Mouse (Mus musculus): Measurements from ENCODE around the gene Nipal1. TPM values are rescaled to one million over a fixed set of nuclear protein-coding genes. Genes with fewer than 3 reads are reported as not detected.

Gene Nipal1
- total and polyA plus RNA-seq, 3 experiments = not detected

GRCm38 (mm10) chr5:72646996-72647395 is 599 bp upstream of the Nipal1 start:
- DNase-seq (ENCODE audit: extremely low read depth) = no peak
- H3K27me3 ChIP-seq (replicated peaks) = peaks cover 18% of the 10 kb centered on the region
- no peaks in the 10 kb centered on the region for H3K79me2 ChIP-seq (replicated peaks; ENCODE audit: control insufficient read depth, extremely low read depth, insufficient read depth, poor library complexity, severe bottlenecking)
- TF ChIP-seq TBP (conservative IDR thresholded peaks at IDR 0.05; ENCODE audit: low read depth, low read length) = no peak
- no peak for TF ChIP-seq ETS1 (conservative IDR thresholded peaks at IDR 0.05; ENCODE audit: low read depth, low read length)
- no peak for TF ChIP-seq EP300 (IDR thresholded peaks at IDR 0.05; ENCODE audit: low read length)
- TF ChIP-seq USF1 (IDR thresholded peaks at IDR 0.05; ENCODE audit: low read depth, low read length) = no peak
- no peak for TF ChIP-seq CHD2 (IDR thresholded peaks at IDR 0.05; ENCODE audit: low read length)
- no peak for TF ChIP-seq MAX (IDR thresholded peaks at IDR 0.05; ENCODE audit: low read length)
- H3K4me2 ChIP-seq (ENCODE audit: insufficient read depth, low read depth, poor library complexity, severe bottlenecking) = peak overlapping the region; percentile 64
- H3K27ac ChIP-seq (ENCODE audit: insufficient read depth, low read depth) = no peak overlapping the region
- H3K9me3 ChIP-seq (replicated peaks; ENCODE audit: low read length) = no peaks in the 10 kb centered on the region
- no peak overlapping the region for H3K9ac ChIP-seq (ENCODE audit: insufficient read depth, low read depth)
- in situ Hi-C loops (cut with MboI; ENCODE audit: low pct_ligation_motif_present, low pct_unique_long_range_greater_than_20kb, low sequenced_read_pairs) (no loop called here), dilution Hi-C loops (cut with MboI; ENCODE audit: extremely low pct_ligation_motif_present, extremely low pct_unique_long_range_greater_than_20kb, low sequenced_read_pairs) (no loop called here)
- peak overlapping the region in 2 of 3 experiments; percentile 48 to 49 for H3K4me3 ChIP-seq (replicated peaks in 1 of 3; ENCODE audit: low read depth in 2 of 3, low read length in 2 of 3, poor library complexity in 1 of 3)
- H3K4me1 ChIP-seq (ENCODE audit: control insufficient read depth in 1 of 2, insufficient read depth in 2 of 2) = peaks cover 3 to 17% of the 10 kb centered on the region in 2 experiments; a peak in 2 of 4 replicates
- H3K36me3 ChIP-seq (replicated peaks in 1 of 2; ENCODE audit: control insufficient read depth in 1 of 2, insufficient read depth in 1 of 2, low read length in 1 of 2) = no peaks in the 10 kb centered on the region

- DNase-seq (ENCODE audit: extremely low read depth) = no peak
- peaks cover 3 to 17% of the 10 kb centered on the region in 2 experiments; a peak in 2 of 4 replicates for H3K4me1 ChIP-seq (ENCODE audit: control insufficient read depth in 1 of 2, insufficient read depth in 2 of 2)
- H3K9ac ChIP-seq (ENCODE audit: insufficient read depth, low read depth) = no peak overlapping the region
- no peaks in the 10 kb centered on the region for H3K79me2 ChIP-seq (replicated peaks; ENCODE audit: control insufficient read depth, extremely low read depth, insufficient read depth, poor library complexity, severe bottlenecking)
- H3K9me3 ChIP-seq (replicated peaks; ENCODE audit: low read length) = no peaks in the 10 kb centered on the region
- no peaks in the 10 kb centered on the region for H3K36me3 ChIP-seq (replicated peaks in 1 of 2; ENCODE audit: control insufficient read depth in 1 of 2, insufficient read depth in 1 of 2, low read length in 1 of 2)
- TF ChIP-seq MAX (IDR thresholded peaks at IDR 0.05; ENCODE audit: low read length) (no peak), ZC3H11A (IDR thresholded peaks at IDR 0.05; ENCODE audit: low read depth, low read length) (no peak), MYC (IDR thresholded peaks at IDR 0.05; ENCODE audit: low read depth, low read length) (no peak), E2F4 (IDR thresholded peaks at IDR 0.05; ENCODE audit: insufficient replicate concordance, low read depth, low read length) (no peak), KAT2A (IDR thresholded peaks at IDR 0.05; ENCODE audit: insufficient replicate concordance, low read length) (no peak), ZKSCAN1 (IDR thresholded peaks at IDR 0.05; ENCODE audit: borderline replicate concordance, low read depth, low read length) (no peak), MXI1 (IDR thresholded peaks at IDR 0.05; ENCODE audit: low read depth, low read length) (no peak), BHLHE40 (IDR thresholded peaks at IDR 0.05; ENCODE audit: low read depth, low read length) (no peak), MEF2A (IDR thresholded peaks at IDR 0.05; ENCODE audit: borderline replicate concordance, low read depth, low read length) (no peak), USF1 (IDR thresholded peaks at IDR 0.05; ENCODE audit: low read depth, low read length) (no peak), MAZ (IDR thresholded peaks at IDR 0.05; ENCODE audit: low read depth, low read length) (no peak), SMC3 (IDR thresholded peaks at IDR 0.05; ENCODE audit: low read depth, low read length) (no peak), HCFC1 (IDR thresholded peaks at IDR 0.05; ENCODE audit: low read depth, low read length) (no peak), JUN (IDR thresholded peaks at IDR 0.05; ENCODE audit: insufficient read depth, low read depth, low read length) (no peak), TBP (conservative IDR thresholded peaks at IDR 0.05; ENCODE audit: low read depth, low read length) (no peak)
- peaks cover 18% of the 10 kb centered on the region for H3K27me3 ChIP-seq (replicated peaks)
- in situ Hi-C loops (cut with MboI; ENCODE audit: low pct_ligation_motif_present, low pct_unique_long_range_greater_than_20kb, low sequenced_read_pairs) = no loop called here
- H3K4me3 ChIP-seq (replicated peaks in 1 of 3; ENCODE audit: low read depth in 2 of 3, low read length in 2 of 3, poor library complexity in 1 of 3) = peak overlapping the region in 2 of 3 experiments; percentile 48 to 49
- H3K27ac ChIP-seq (ENCODE audit: insufficient read depth, low read depth) = no peak overlapping the region
- dilution Hi-C loops (cut with MboI; ENCODE audit: extremely low pct_ligation_motif_present, extremely low pct_unique_long_range_greater_than_20kb, low sequenced_read_pairs) = no loop called here
- peak overlapping the region; percentile 64; the same call in 1 of the 2 replicates for H3K4me2 ChIP-seq (ENCODE audit: insufficient read depth, low read depth, poor library complexity, severe bottlenecking)
Measured at GRCm38 (mm10) chr5:72647958-72648595, 482 bp downstream of the Nipal1 start.

Measured in CH12.LX (cell line).